Comparison of ENCODE assay signal across 9 mouse cellular contexts in the genomic region with DNA sequence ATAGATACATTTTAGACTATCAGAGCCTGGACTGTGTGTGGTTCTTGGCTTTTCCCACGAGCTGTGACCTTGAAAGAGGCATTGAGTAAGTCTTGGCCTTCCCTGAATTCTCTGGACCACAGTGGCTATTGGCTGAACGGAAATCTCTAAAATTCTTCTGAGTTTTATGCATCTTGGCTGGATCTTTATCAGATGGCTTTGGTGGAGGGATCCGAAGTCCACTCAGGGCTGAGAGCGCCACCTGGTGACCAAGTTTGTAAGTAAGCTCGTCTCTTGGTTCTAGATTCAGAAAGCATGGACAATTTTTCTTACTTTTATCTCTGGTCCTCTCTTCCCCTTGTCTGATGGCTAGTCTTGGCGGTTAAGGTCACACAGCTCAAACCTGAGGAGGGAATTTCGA. TPM values are rescaled to one million over a fixed set of nuclear protein-coding genes. Genes with fewer than 3 reads are reported as not detected.
DNase-seq lines count a peak whose midpoint lies in the region; ATAC-seq lines count a peak whose summit lies in the region.
"Had no signal": no experiment of that assay in that cellular context is flagged by ENCODE, and none has a peak within 500 bp of the region (broad histone marks: within the 10 kb centered on the region; RNA-seq: fewer than 3 reads in every experiment).

No protein-coding gene starts in this region.

- no peak overlapping the region for H3K27ac ChIP-seq in intestine, embryonic 14.5 days (ENCODE audit: low read depth)
- H3K27ac ChIP-seq in intestine, embryonic 16.5 days (ENCODE audit: low read length): no peak overlapping the region
- no peak overlapping the region for H3K27ac ChIP-seq in embryonic facial prominence, embryonic 10.5 days (replicated peaks)
- H3K27ac ChIP-seq in intestine, embryonic 15.5 days: no peak overlapping the region
- H3K27ac ChIP-seq in limb, embryonic 11.5 days (replicated peaks; ENCODE audit: low read depth, low read length): no peak overlapping the region
- H3K27ac ChIP-seq: midbrain, embryonic 12.5 days had no signal

- no peaks in the 10 kb centered on the region for H3K27me3 ChIP-seq in intestine, embryonic 14.5 days (replicated peaks; ENCODE audit: control insufficient read depth, insufficient read depth, low read length)
- no peaks in the 10 kb centered on the region for H3K27me3 ChIP-seq in intestine, embryonic 16.5 days (replicated peaks; ENCODE audit: control insufficient read depth, insufficient read depth, low read length)
- H3K27me3 ChIP-seq in embryonic facial prominence, embryonic 10.5 days (replicated peaks; ENCODE audit: low read depth, poor library complexity, severe bottlenecking): no peaks in the 10 kb centered on the region
- no peaks in the 10 kb centered on the region for H3K27me3 ChIP-seq in intestine, embryonic 15.5 days (replicated peaks)
- no peaks in the 10 kb centered on the region for H3K27me3 ChIP-seq in limb, embryonic 11.5 days (ENCODE audit: control insufficient read depth, insufficient read depth, low read length)
- H3K27me3 ChIP-seq: midbrain, embryonic 12.5 days had no signal

- WGBS in intestine, embryonic 14.5 days: 71% methylated on average over 7 of the region's 7 CpGs
- WGBS in intestine, embryonic 16.5 days: 67% methylated on average over 7 of the region's 7 CpGs
- 81% methylated on average over 7 of the region's 7 CpGs for WGBS in embryonic facial prominence, embryonic 10.5 days
- WGBS in intestine, embryonic 15.5 days: 67% methylated on average over 7 of the region's 7 CpGs
- 80% methylated on average over 7 of the region's 7 CpGs for WGBS in limb, embryonic 11.5 days

- H3K4me1 ChIP-seq in intestine, embryonic 14.5 days (replicated peaks; ENCODE audit: control insufficient read depth, insufficient read depth, low read length): no peaks in the 10 kb centered on the region
- H3K4me1 ChIP-seq in intestine, embryonic 16.5 days (ENCODE audit: control insufficient read depth, insufficient read depth, low read length): no peaks in the 10 kb centered on the region
- no peaks in the 10 kb centered on the region for H3K4me1 ChIP-seq in embryonic facial prominence, embryonic 10.5 days
- no peaks in the 10 kb centered on the region for H3K4me1 ChIP-seq in intestine, embryonic 15.5 days (replicated peaks)
- no peaks in the 10 kb centered on the region for H3K4me1 ChIP-seq in limb, embryonic 11.5 days (ENCODE audit: control insufficient read depth, insufficient read depth, low read length)

- H3K4me2 ChIP-seq in intestine, embryonic 14.5 days (ENCODE audit: low read length): no peak overlapping the region
- H3K4me2 ChIP-seq in intestine, embryonic 16.5 days (ENCODE audit: low read depth, low read length): no peak overlapping the region
- H3K4me2 ChIP-seq in intestine, embryonic 15.5 days (replicated peaks): no peak overlapping the region
- H3K4me2 ChIP-seq in limb, embryonic 11.5 days (ENCODE audit: low read depth, severe bottlenecking): no peak overlapping the region
- H3K4me2 ChIP-seq: midbrain, embryonic 12.5 days had no signal

- no peaks in the 10 kb centered on the region for H3K36me3 ChIP-seq in intestine, embryonic 14.5 days (ENCODE audit: control insufficient read depth, insufficient read depth, low read length)
- no peaks in the 10 kb centered on the region for H3K36me3 ChIP-seq in intestine, embryonic 16.5 days (ENCODE audit: control insufficient read depth, insufficient read depth, low read length)
- no peaks in the 10 kb centered on the region for H3K36me3 ChIP-seq in embryonic facial prominence, embryonic 10.5 days (replicated peaks)
- no peaks in the 10 kb centered on the region for H3K36me3 ChIP-seq in intestine, embryonic 15.5 days
- H3K36me3 ChIP-seq in limb, embryonic 11.5 days (ENCODE audit: control insufficient read depth, insufficient read depth, low read length): no peaks in the 10 kb centered on the region
- H3K36me3 ChIP-seq: midbrain, embryonic 12.5 days had no signal

- H3K9ac ChIP-seq in intestine, embryonic 14.5 days (ENCODE audit: low read length): no peak overlapping the region
- no peak overlapping the region for H3K9ac ChIP-seq in intestine, embryonic 16.5 days (ENCODE audit: low read depth, low read length)
- H3K9ac ChIP-seq in intestine, embryonic 15.5 days: no peak overlapping the region
- H3K9ac ChIP-seq in limb, embryonic 11.5 days (ENCODE audit: low read length): no peak overlapping the region
- H3K9ac ChIP-seq: midbrain, embryonic 12.5 days had no signal

- DNase-seq in intestine, embryonic 14.5 days (ENCODE audit: low spot score): peak; percentile 77
- DNase-seq in adrenal gland, postnatal 14 days: peak; percentile 91
- peak; percentile 69 for DNase-seq in embryonic facial prominence, embryonic 10.5 days (ENCODE audit: low spot score)
- peak; percentile 73 for DNase-seq in limb, embryonic 11.5 days (ENCODE audit: low spot score)
- DNase-seq in ovary, postnatal 36 days (ENCODE audit: low spot score): peak; percentile 75
- peak; percentile 70 for DNase-seq in thymus, postnatal 14 days

- no peaks in the 10 kb centered on the region for H3K9me3 ChIP-seq in intestine, embryonic 14.5 days (ENCODE audit: control insufficient read depth, low read length)
- no peaks in the 10 kb centered on the region; the same call in 1 of the 2 replicates for H3K9me3 ChIP-seq in intestine, embryonic 16.5 days (ENCODE audit: control insufficient read depth, low read length)
- peaks cover 4% of the 10 kb centered on the region; the same call in 1 of the 2 replicates for H3K9me3 ChIP-seq in embryonic facial prominence, embryonic 10.5 days
- H3K9me3 ChIP-seq in intestine, embryonic 15.5 days: no peaks in the 10 kb centered on the region
- H3K9me3 ChIP-seq in limb, embryonic 11.5 days (ENCODE audit: control insufficient read depth, low read length): no peaks in the 10 kb centered on the region
- H3K9me3 ChIP-seq: midbrain, embryonic 12.5 days had no signal

- ATAC-seq in intestine, embryonic 14.5 days (replicated peaks; ENCODE audit: low FRiP score, low TSS enrichment, low read depth): no peak
- ATAC-seq in intestine, embryonic 16.5 days: no peak
- 0 out of 2 replicates have a peak, but pooled peaks have one; percentile 5 for ATAC-seq in intestine, embryonic 15.5 days
- no peak for ATAC-seq in limb, embryonic 11.5 days (ENCODE audit: insufficient number of reproducible peaks, low FRiP score, low TSS enrichment, low read depth)

- no peak overlapping the region for H3K4me3 ChIP-seq in intestine, embryonic 14.5 days (ENCODE audit: low read depth, low read length)
- no peak overlapping the region for H3K4me3 ChIP-seq in intestine, embryonic 16.5 days (ENCODE audit: low read length)
- H3K4me3 ChIP-seq in embryonic facial prominence, embryonic 10.5 days: no peak overlapping the region
- no peak overlapping the region for H3K4me3 ChIP-seq in intestine, embryonic 15.5 days (replicated peaks)
- H3K4me3 ChIP-seq in limb, embryonic 11.5 days (ENCODE audit: low read depth, low read length): no peak overlapping the region
- H3K4me3 ChIP-seq: midbrain, embryonic 12.5 days had no signal

RNA-seq across cellular contexts. Expression of a gene that starts 13.9 kb away (rescaled TPM):
- polyA plus RNA-seq in intestine, embryonic 14.5 days (2014; fragmentation: Nextera tagmentation; extraction: Ambion mirVana): 10.0 and 10.9 TPM in 2 replicates
- polyA plus RNA-seq in intestine, embryonic 16.5 days (2015; fragmentation: Nextera tagmentation; extraction: Ambion mirVana): 15.4 and 18.6 TPM in 2 replicates
- total RNA-seq in adrenal gland, postnatal 14 days (2021): 18.5 and 21.6 TPM in 2 replicates
- polyA plus RNA-seq in embryonic facial prominence, embryonic 10.5 days (2016; fragmentation: Nextera tagmentation; extraction: Ambion mirVana): 3.4 and 4.0 TPM in 2 replicates
- polyA plus RNA-seq in intestine, embryonic 15.5 days (2015; fragmentation: Nextera tagmentation; extraction: Ambion mirVana): 14.1 and 16.8 TPM in 2 replicates
- 2.1 and 2.7 TPM in 2 replicates for polyA plus RNA-seq in limb, embryonic 11.5 days (2014; fragmentation: Nextera tagmentation; extraction: Ambion mirVana)

RNA-seq across cellular contexts. Expression of a gene that starts 17.5 kb away (rescaled TPM):
- 747 and 803 TPM in 2 replicates for polyA plus RNA-seq in intestine, embryonic 14.5 days (2014; fragmentation: Nextera tagmentation; extraction: Ambion mirVana)
- 636 and 699 TPM in 2 replicates for polyA plus RNA-seq in intestine, embryonic 16.5 days (2015; fragmentation: Nextera tagmentation; extraction: Ambion mirVana)
- 832 and 835 TPM in 2 replicates for total RNA-seq in adrenal gland, postnatal 14 days (2021)
- 895 and 919 TPM in 2 replicates for polyA plus RNA-seq in embryonic facial prominence, embryonic 10.5 days (2016; fragmentation: Nextera tagmentation; extraction: Ambion mirVana)
- 659 and 723 TPM in 2 replicates for polyA plus RNA-seq in intestine, embryonic 15.5 days (2015; fragmentation: Nextera tagmentation; extraction: Ambion mirVana)
- 838 and 884 TPM in 2 replicates for polyA plus RNA-seq in limb, embryonic 11.5 days (2014; fragmentation: Nextera tagmentation; extraction: Ambion mirVana)

RNA-seq across cellular contexts. Expression of a gene that starts 52.2 kb away (rescaled TPM):
- 63.9 and 70.3 TPM in 2 replicates for polyA plus RNA-seq in intestine, embryonic 14.5 days (2014; fragmentation: Nextera tagmentation; extraction: Ambion mirVana)
- polyA plus RNA-seq in intestine, embryonic 16.5 days (2015; fragmentation: Nextera tagmentation; extraction: Ambion mirVana): 43.9 and 63.3 TPM in 2 replicates
- 100 and 103 TPM in 2 replicates for total RNA-seq in adrenal gland, postnatal 14 days (2021)
- 42.0 and 47.3 TPM in 2 replicates for polyA plus RNA-seq in embryonic facial prominence, embryonic 10.5 days (2016; fragmentation: Nextera tagmentation; extraction: Ambion mirVana)
- 82.6 and 94.5 TPM in 2 replicates for polyA plus RNA-seq in intestine, embryonic 15.5 days (2015; fragmentation: Nextera tagmentation; extraction: Ambion mirVana)
- 38.7 and 43.0 TPM in 2 replicates for polyA plus RNA-seq in limb, embryonic 11.5 days (2014; fragmentation: Nextera tagmentation; extraction: Ambion mirVana)
